Mouse (Mus musculus) midbrain, postnatal 0 days (tissue): ENCODE results near the gene Tusc2. TPM values are rescaled to one million over a fixed set of nuclear protein-coding genes. Genes with fewer than 3 reads are reported as not detected.

Source experiments
- ATAC-seq: fragments of 200-750 bp; cut with Nextera tagmentation; 2 replicates; pipeline ENCODE4 v1.8.0; 2017; ENCODE audit warnings: moderate number of reproducible peaks, mild to moderate bottlenecking, moderate TSS enrichment, moderate library complexity; ENCODE audit not compliant: low FRiP score
- DNase-seq: peaks from one replicate; pipeline ENCODE4 v3.0.0-alpha.2; 2015; ENCODE audit warnings: low spot score
- H3K27ac ChIP-seq: fragments of 300-500 bp; sonication (generic); 2 replicates; pipeline ENCODE4 v1.5.1; 2014; ENCODE audit warnings: low read depth, mild to moderate bottlenecking, low read length, mixed read lengths
- H3K27me3 ChIP-seq: fragments of 300-500 bp; sonication (generic); 2 replicates; pipeline ENCODE4 v1.6.1; 2014; ENCODE audit warnings: low read length, control low read depth, mixed read lengths; ENCODE audit not compliant: insufficient read depth
- H3K36me3 ChIP-seq: fragments of 300-500 bp; sonication (generic); 2 replicates; pipeline ENCODE4 v1.6.1; 2014; ENCODE audit warnings: low read length, control low read depth, mixed read lengths; ENCODE audit not compliant: insufficient read depth
- H3K4me1 ChIP-seq: fragments of 300-500 bp; sonication (generic); 2 replicates; pipeline ENCODE4 v1.6.1; 2014; ENCODE audit warnings: mild to moderate bottlenecking, control low read depth, antibody characterized with exemption, low read length, mixed read lengths; ENCODE audit not compliant: insufficient read depth
- H3K4me2 ChIP-seq: fragments of 300-500 bp; sonication (generic); 2 replicates; pipeline ENCODE4 v1.6.1; 2014; ENCODE audit warnings: low read depth, mild to moderate bottlenecking, low read length, mixed read lengths; ENCODE audit not compliant: poor library complexity, severe bottlenecking
- H3K4me3 ChIP-seq: fragments of 300-500 bp; sonication (generic); 2 replicates; pipeline ENCODE4 v1.5.1; 2014; ENCODE audit warnings: low read depth, mild to moderate bottlenecking, low read length, moderate library complexity
- H3K9ac ChIP-seq: fragments of 300-500 bp; sonication (generic); replicated peaks from 2 replicates; pipeline ENCODE4 v1.6.1; 2014; ENCODE audit warnings: mild to moderate bottlenecking, low read length, moderate library complexity, mixed read lengths; ENCODE audit not compliant: poor library complexity, severe bottlenecking
- H3K9me3 ChIP-seq: fragments of 300-500 bp; sonication (generic); 2 replicates; pipeline ENCODE4 v1.6.1; 2016; ENCODE audit warnings: low read length, control low read depth
- CTCF ChIP-seq: IDR thresholded peaks from 2 replicates; pipeline ENCODE4 v1.5.1; 2016; ENCODE audit warnings: antibody characterized with exemption, mild to moderate bottlenecking
- WGBS: fragments of 180-500 bp; shearing (Covaris S2); extraction: QIAGEN DNeasy Blood & Tissue Kit; methylation state at CpG from one replicate; pipeline ENCODE4 v1.1.7; 2014; 5-methylcytosine and 5-hydroxymethylcytosine counted together
- polyA plus RNA-seq: library from polyadenylated mRNA; unstranded; fragments of >200 nt; fragmentation: Nextera tagmentation; extraction: Ambion mirVana; gene quantifications from 2 replicates; pipeline ENCODE4 v1.2.1, GENCODE M21; 2015
- total RNA-seq: library from RNA; depleted of rRNA; stranded (reverse); fragments of >200 nt; gene quantifications from 2 replicates; pipeline ENCODE4 v1.2.3, GENCODE M21; 2014

Gene Tusc2
- total and polyA plus RNA-seq, 2 experiments from 2014 or later, result 132 to 142 TPM

- DNase-seq (no peak), ATAC-seq (no peak)
- no peaks in the 10 kb centered on the region for H3K9me3 ChIP-seq
- H3K4me3 ChIP-seq, result peak within 1 kb of the TSS; percentile 30
- WGBS, result 4% methylated on average over 62 of the region's 63 CpGs
- no peaks in the 10 kb centered on the region for H3K36me3 ChIP-seq
- TF ChIP-seq CTCF, result no peak
- H3K4me1 ChIP-seq, result peaks cover 11% of the 10 kb centered on the region; the same call in 1 of the 2 replicates
- peak within 1 kb of the TSS; percentile 51 for H3K9ac ChIP-seq
- H3K27me3 ChIP-seq, result peaks cover 28% of the 10 kb centered on the region
- H3K27ac ChIP-seq, result no peak within 1 kb of the TSS
- peak within 1 kb of the TSS; percentile 56 for H3K4me2 ChIP-seq
Observed at GRCm38 (mm10) chr9:107551117-107551889, 11.8 kb upstream of the Tusc2 start, which contains the start of gene Rassf1. Rassf1 (plus strand) TSS chr9:107551555.

DNA sequence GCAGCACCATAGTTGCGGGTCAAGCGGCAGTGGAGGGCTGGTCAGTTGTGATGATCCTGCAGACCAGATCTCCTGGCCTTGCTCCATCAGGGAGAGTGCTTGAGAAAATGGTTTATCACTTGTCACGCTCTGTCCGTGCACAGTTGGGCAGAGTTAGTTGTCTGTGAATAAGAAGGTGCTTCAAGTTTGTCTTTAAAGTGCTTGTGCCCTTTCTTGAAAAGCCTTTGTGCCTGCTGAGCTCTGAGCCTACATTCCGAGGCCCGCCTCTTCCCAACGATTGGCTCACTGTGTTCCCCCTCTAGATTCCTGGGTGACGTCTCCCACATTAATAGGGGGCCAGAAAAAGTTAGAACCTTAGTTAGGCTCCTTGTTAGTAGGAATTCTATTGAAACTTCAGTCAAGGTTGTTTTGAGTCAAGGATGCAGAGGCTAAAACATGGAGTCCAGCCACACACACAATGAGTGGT is 11.1 kb upstream of the Tusc2 start:
- H3K9ac ChIP-seq, result no peak overlapping the region
- peaks cover 28% of the 10 kb centered on the region for H3K27me3 ChIP-seq
- H3K4me1 ChIP-seq, result peaks cover 7% of the 10 kb centered on the region; the same call in 1 of the 2 replicates
- H3K9me3 ChIP-seq, result no peaks in the 10 kb centered on the region
- no peak for TF ChIP-seq CTCF
- peak overlapping the region; percentile 56; the same call in 1 of the 2 replicates for H3K4me2 ChIP-seq
- 16% methylated on average over 8 of the region's 8 CpGs for WGBS
- no peak overlapping the region for H3K27ac ChIP-seq
- ATAC-seq, result no peak
- H3K36me3 ChIP-seq, result no peaks in the 10 kb centered on the region
- peak overlapping the region; percentile 30 for H3K4me3 ChIP-seq
- no peak for DNase-seq

- Histone ChIP-seq H3K27me3 (peaks cover 28% of the 10 kb centered on the region), H3K4me2 (no peak overlapping the region), H3K27ac (no peak overlapping the region), H3K36me3 (peaks cover 6% of the 10 kb centered on the region), H3K9me3 (no peaks in the 10 kb centered on the region), H3K9ac (no peak overlapping the region), H3K4me3 (no peak overlapping the region), H3K4me1 (no peaks in the 10 kb centered on the region; the same call in 1 of the 2 replicates)
- ATAC-seq, result no peak
- no peak for DNase-seq
- TF ChIP-seq CTCF, result no peak
- WGBS, result 80% methylated on average over 5 of the region's 5 CpGs
Observed at GRCm38 (mm10) chr9:107552690-107553393, 10.2 kb upstream of the Tusc2 start.

- DNase-seq, result no peak
Observed at GRCm38 (mm10) chr9:107553541-107554318, 9.3 kb upstream of the Tusc2 start.

GRCm38 (mm10) chr9:107554319-107554825 is 8.7 kb upstream of the Tusc2 start:
- peaks cover 28% of the 10 kb centered on the region for H3K27me3 ChIP-seq
- H3K36me3 ChIP-seq, result peaks cover 19% of the 10 kb centered on the region
- peak overlapping the region; percentile 81 for H3K4me2 ChIP-seq
- no peaks in the 10 kb centered on the region for H3K9me3 ChIP-seq
- under 1% methylated on average over 49 of the region's 53 CpGs for WGBS
- DNase-seq (peak; percentile 99), ATAC-seq (peak; percentile 93)
- peak overlapping the region; percentile 79 for H3K27ac ChIP-seq
- no peaks in the 10 kb centered on the region; the same call in 1 of the 2 replicates for H3K4me1 ChIP-seq
- peak; percentile 45 for TF ChIP-seq CTCF
- H3K4me3 ChIP-seq, result peak overlapping the region; percentile 74
- H3K9ac ChIP-seq, result peak overlapping the region; percentile 74

More at GRCm38 (mm10) chr9:107553541-107554318, 9.3 kb upstream of the Tusc2 start:
- 8% methylated on average over 36 of the region's 37 CpGs for WGBS
- H3K4me2 ChIP-seq, result peak overlapping the region; percentile 81
- H3K4me3 ChIP-seq, result peak overlapping the region; percentile 74
- H3K9me3 ChIP-seq, result no peaks in the 10 kb centered on the region
- H3K27ac ChIP-seq, result peak overlapping the region; percentile 78
- TF ChIP-seq CTCF, result no peak
- peaks cover 28% of the 10 kb centered on the region for H3K27me3 ChIP-seq
- peak overlapping the region; percentile 74 for H3K9ac ChIP-seq
- ATAC-seq, result peak; percentile 70
- no peaks in the 10 kb centered on the region; the same call in 1 of the 2 replicates for H3K4me1 ChIP-seq
- H3K36me3 ChIP-seq, result peaks cover 15% of the 10 kb centered on the region
